Mouse (Mus musculus) E14TG2a.4 (cell line): ENCODE data around the gene Padi6.

ENCODE experiments used
- CTCF ChIP-seq: conservative IDR thresholded peaks from 2 replicates; pipeline ENCODE4 v1.5.1; 2014; ENCODE audit warnings: low read length
- NANOG ChIP-seq: IDR thresholded peaks from 2 replicates; pipeline ENCODE4 v1.6.1; 2014; ENCODE audit warnings: borderline replicate concordance, low read length, mixed read lengths

DNA sequence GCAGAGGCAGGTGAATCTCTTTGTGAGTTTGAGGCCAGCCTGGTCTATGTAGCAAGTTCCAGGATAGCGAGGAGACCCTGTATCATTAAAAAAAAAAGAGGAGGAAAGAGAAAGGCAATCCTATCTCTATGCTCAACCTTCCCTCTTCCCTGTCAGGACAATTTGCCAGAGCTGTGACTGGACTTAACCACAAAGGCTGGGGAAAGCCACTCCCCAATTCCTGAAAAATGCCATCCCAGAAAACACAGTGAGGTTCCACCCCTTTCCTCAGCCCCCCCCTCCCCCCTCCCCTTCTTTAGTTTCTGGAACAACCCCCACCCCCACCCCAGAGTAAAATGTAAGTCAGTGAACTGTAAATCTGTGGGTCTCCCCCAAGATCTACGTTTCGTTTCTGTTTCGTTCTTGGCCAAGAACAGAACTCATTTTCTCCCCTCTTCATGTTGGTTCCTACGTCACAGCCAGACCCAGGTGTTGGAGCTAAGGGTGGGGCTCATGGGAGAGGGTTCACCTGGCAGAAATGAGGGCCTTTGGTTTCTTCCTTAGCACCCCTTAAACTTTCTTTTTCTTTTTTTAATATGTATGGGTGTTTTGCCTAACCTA is 53.5 kb downstream of the Padi6 start:
- TF ChIP-seq CTCF, result no peak
- TF ChIP-seq NANOG, result no peak
